18 mouse cellular contexts compared by ENCODE assay signal in the genomic region with DNA sequence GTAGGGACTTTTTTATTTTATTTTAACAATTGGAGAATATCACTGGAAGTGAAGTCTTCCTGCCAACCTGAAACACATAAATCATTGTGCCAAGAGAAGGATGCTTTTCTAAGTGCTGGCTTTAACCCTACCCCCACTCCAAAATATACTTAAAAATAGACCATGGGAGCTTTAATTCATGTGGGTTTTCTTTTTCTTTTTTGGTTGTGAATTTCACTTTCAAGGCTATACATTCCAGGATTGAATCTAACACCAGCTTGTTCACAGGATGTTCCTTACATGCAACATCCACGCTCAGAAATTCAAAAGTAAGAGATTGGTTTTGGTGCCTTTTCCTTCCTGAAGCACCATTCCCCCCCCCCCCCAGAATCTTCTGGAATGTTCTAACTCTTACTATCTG. TPM values are rescaled to one million over a fixed set of nuclear protein-coding genes. Genes with fewer than 3 reads are reported as not detected.
DNase-seq lines count a peak whose midpoint lies in the region; ATAC-seq and TF ChIP-seq lines count a peak whose summit lies in the region.
"Had no signal": no experiment of that assay in that cellular context is flagged by ENCODE, and none has a peak within 500 bp of the region (broad histone marks: within the 10 kb centered on the region; RNA-seq: fewer than 3 reads in every experiment).

No protein-coding gene starts in this region.

- H3K4me2 ChIP-seq in forebrain, postnatal 0 days (ENCODE audit: low read depth), result no peak overlapping the region
- no peak overlapping the region for H3K4me2 ChIP-seq in forebrain, embryonic 12.5 days
- H3K4me2 ChIP-seq: embryonic facial prominence, embryonic 12.5 days had no signal

- 65% methylated on average over 1 of the region's 1 CpGs for WGBS in forebrain, postnatal 0 days
- 91% methylated on average over 1 of the region's 1 CpGs for WGBS in forebrain, embryonic 12.5 days

- H3K27ac ChIP-seq in forebrain, postnatal 0 days (ENCODE audit: low read depth, low read length), result peak overlapping the region; percentile 72; the same call in 1 of the 2 replicates
- no peak overlapping the region for H3K27ac ChIP-seq in forebrain, embryonic 12.5 days
- peak overlapping the region; percentile 28; the same call in 1 of the 2 replicates for H3K27ac ChIP-seq in layer of hippocampus, adult 2 months
- H3K27ac ChIP-seq: embryonic facial prominence, embryonic 10.5 days; embryonic facial prominence, embryonic 12.5 days had no signal

- peak; percentile 28; the same call in 1 of the 2 replicates for ATAC-seq in forebrain, postnatal 0 days
- ATAC-seq in forebrain, embryonic 12.5 days (ENCODE audit: low FRiP score), result no peak
- ATAC-seq: Patski had no signal

- no peak overlapping the region for H3K9ac ChIP-seq in forebrain, postnatal 0 days
- H3K9ac ChIP-seq in forebrain, embryonic 12.5 days, result no peak overlapping the region
- H3K9ac ChIP-seq: embryonic facial prominence, embryonic 12.5 days had no signal

- TF ChIP-seq CTCF in forebrain, postnatal 0 days (IDR thresholded peaks at IDR 0.05; ENCODE audit: low read depth), result no peak
- no peak for TF ChIP-seq CTCF in layer of hippocampus, adult 2 months (conservative IDR thresholded peaks at IDR 0.05)

- H3K4me1 ChIP-seq in forebrain, postnatal 0 days (ENCODE audit: insufficient read depth), result no peaks in the 10 kb centered on the region
- H3K4me1 ChIP-seq in forebrain, embryonic 12.5 days, result no peaks in the 10 kb centered on the region
- H3K4me1 ChIP-seq: embryonic facial prominence, embryonic 10.5 days; embryonic facial prominence, embryonic 12.5 days had no signal

- H3K27me3 ChIP-seq in forebrain, postnatal 0 days (ENCODE audit: insufficient read depth, low read length), result no peaks in the 10 kb centered on the region
- H3K27me3 ChIP-seq in forebrain, embryonic 12.5 days, result no peaks in the 10 kb centered on the region
- H3K27me3 ChIP-seq: embryonic facial prominence, embryonic 12.5 days had no signal

- no peaks in the 10 kb centered on the region for H3K9me3 ChIP-seq in forebrain, postnatal 0 days (ENCODE audit: low read length)
- H3K9me3 ChIP-seq in forebrain, embryonic 12.5 days, result no peaks in the 10 kb centered on the region
- H3K9me3 ChIP-seq: embryonic facial prominence, embryonic 10.5 days; embryonic facial prominence, embryonic 12.5 days had no signal

- no peaks in the 10 kb centered on the region for H3K36me3 ChIP-seq in forebrain, postnatal 0 days (ENCODE audit: insufficient read depth)
- H3K36me3 ChIP-seq in forebrain, embryonic 12.5 days (replicated peaks), result no peaks in the 10 kb centered on the region
- H3K36me3 ChIP-seq: embryonic facial prominence, embryonic 10.5 days; embryonic facial prominence, embryonic 12.5 days had no signal

- H3K4me3 ChIP-seq in forebrain, postnatal 0 days (ENCODE audit: low read depth, low read length), result no peak overlapping the region
- H3K4me3 ChIP-seq in forebrain, embryonic 12.5 days (replicated peaks), result no peak overlapping the region
- no peak overlapping the region for H3K4me3 ChIP-seq in layer of hippocampus, adult 2 months
- H3K4me3 ChIP-seq: embryonic facial prominence, embryonic 10.5 days; embryonic facial prominence, embryonic 12.5 days had no signal

- DNase-seq in forebrain, postnatal 0 days, result peak; percentile 30
- DNase-seq in layer of hippocampus, adult 2 months (ENCODE audit: low spot score in 2 of 2), result no peak
- DNase-seq in layer of hippocampus, postnatal 25 days (ENCODE audit: extremely low spot score in 1 of 2, low spot score in 1 of 2), result no peak
- DNase-seq in brain, adult 2 months (ENCODE audit: low read depth, low spot score), result peak; percentile 68
- peak; percentile 75 for DNase-seq in telencephalon, adult 2 months (ENCODE audit: low read depth, low spot score)
- DNase-seq in T-cell, adult 2 months (ENCODE audit: low spot score), result no peak
- DNase-seq: adrenal gland, adult 2 months; adrenal gland, postnatal 10 days; adrenal gland, postnatal 25 days; cerebellum, adult 11-12 months; cerebellum, adult 2 months; cerebellum, adult 9-10 months; cerebellum, postnatal 10 days; cerebellum, postnatal 25 days had no signal

RNA-seq across cellular contexts. Expression of a gene that starts 28.2 kb away (rescaled TPM):
- total RNA-seq in forebrain, postnatal 0 days (2014; rRNA removed), result 52.0 and 54.2 TPM in 2 replicates
- polyA plus RNA-seq in forebrain, postnatal 0 days (2015; fragmentation: Nextera tagmentation; extraction: Ambion mirVana), result 25.9 and 28.6 TPM in 2 replicates
- polyA plus RNA-seq in forebrain, embryonic 12.5 days (2016; fragmentation: Nextera tagmentation; extraction: Ambion mirVana), result 35.4 and 37.7 TPM in 2 replicates
- 10 to 100 TPM; 63.0 to 63.2 TPM for total RNA-seq in layer of hippocampus, adult 2 months (2021)
- 10 to 100 TPM; 58.0 to 64.0 TPM for total RNA-seq in layer of hippocampus, postnatal 25 days (2021)

RNA-seq across cellular contexts. Expression of a gene that starts 49.9 kb away (rescaled TPM):
- total RNA-seq in forebrain, postnatal 0 days (2014; rRNA removed), result 29.0 and 29.5 TPM in 2 replicates
- polyA plus RNA-seq in forebrain, postnatal 0 days (2015; fragmentation: Nextera tagmentation; extraction: Ambion mirVana), result 50.5 and 56.3 TPM in 2 replicates
- 151 and 171 TPM in 2 replicates for polyA plus RNA-seq in forebrain, embryonic 12.5 days (2016; fragmentation: Nextera tagmentation; extraction: Ambion mirVana)
- total RNA-seq in layer of hippocampus, adult 2 months (2021), result 10 to 100 TPM; 16.1 to 25.0 TPM
- 10 to 100 TPM; 18.7 to 25.4 TPM for total RNA-seq in layer of hippocampus, postnatal 25 days (2021)

RNA-seq across cellular contexts. Expression of a gene that starts 50.1 kb away (rescaled TPM):
- total RNA-seq in forebrain, postnatal 0 days (2014; rRNA removed), result 3.0 and 6.4 TPM in 2 replicates
- polyA plus RNA-seq in forebrain, postnatal 0 days (2015; fragmentation: Nextera tagmentation; extraction: Ambion mirVana), result 4.3 and 4.6 TPM in 2 replicates
- polyA plus RNA-seq in forebrain, embryonic 12.5 days (2016; fragmentation: Nextera tagmentation; extraction: Ambion mirVana), result 64.3 and 68.3 TPM in 2 replicates
- under 1 TPM; 0.20 to 0.51 TPM for total RNA-seq in layer of hippocampus, adult 2 months (2021)
- under 1 TPM; 0.61 to 0.69 TPM for total RNA-seq in layer of hippocampus, postnatal 25 days (2021)

Comparison
In these comparisons a context has a peak if more than half of its experiments do, and no peak if none do; other contexts are left out.
1. DNase-seq: peak in forebrain, postnatal 0 days (single experiment), brain, adult 2 months (single experiment) and telencephalon, adult 2 months (single experiment); none in layer of hippocampus, adult 2 months (0 of 2), layer of hippocampus, postnatal 25 days (0 of 2) and T-cell, adult 2 months (single experiment).